Mouse (Mus musculus): ENCODE data around the gene Spi1.

- TF ChIP-seq CTCF (conservative IDR thresholded peaks at IDR 0.05; ENCODE audit: insufficient read depth, insufficient read length, low read depth, low read length) (no peak), POLR2A (IDR thresholded peaks at IDR 0.05; ENCODE audit: low read depth, low read length) (no peak)
Measured at GRCm38 (mm10) chr2:91098156-91098555, 16.0 kb downstream of the Spi1 start.
